Mouse (Mus musculus): Measurements from ENCODE around the gene Abcb11.

DNA sequence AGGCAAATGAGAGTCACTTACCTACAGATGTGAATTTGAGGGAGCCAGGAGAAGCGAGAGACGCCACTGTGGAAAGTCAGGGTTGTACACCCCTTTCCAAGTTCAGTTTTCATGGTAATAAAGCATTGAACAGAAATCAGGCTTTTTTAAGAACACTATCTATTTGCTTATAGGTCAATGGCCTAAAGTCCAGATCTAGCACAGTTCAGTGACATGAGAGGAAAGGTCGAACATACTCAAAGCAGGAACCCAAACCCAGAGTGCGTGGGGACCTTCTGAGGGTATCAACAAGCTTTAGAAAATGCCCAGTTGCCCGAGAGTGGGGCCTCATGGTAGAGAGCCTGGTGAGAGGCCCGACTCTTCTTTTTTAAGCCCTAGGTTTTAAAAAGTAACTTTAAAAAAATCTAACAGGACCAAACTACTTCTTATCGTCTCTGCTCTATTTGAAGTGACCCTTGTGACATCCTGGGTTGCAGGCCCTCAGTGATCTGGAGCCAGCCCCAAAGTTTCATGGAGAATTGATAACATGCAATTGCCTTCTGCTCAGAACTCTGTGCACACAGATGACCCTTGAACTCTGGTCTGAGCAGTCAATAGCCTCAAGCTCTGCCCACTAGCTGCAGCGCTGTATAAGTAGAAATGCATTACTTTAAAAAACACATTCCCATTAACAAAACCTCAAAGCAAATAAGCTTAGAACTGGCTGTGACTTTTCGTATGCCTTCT is at the start of gene Abcb11:
- TF ChIP-seq CTCF (IDR thresholded peaks at IDR 0.05; ENCODE audit: low read depth, low read length) (no peak), GATA1 (IDR thresholded peaks at IDR 0.05; ENCODE audit: borderline replicate concordance, low read length) (no peak), TAL1 (conservative IDR thresholded peaks at IDR 0.05; ENCODE audit: low read depth, low read length) (no peak), POLR2AphosphoS5 (IDR thresholded peaks at IDR 0.05; ENCODE audit: insufficient replicate concordance, low read depth, low read length) (no peak), GATA2 (IDR thresholded peaks at IDR 0.05; ENCODE audit: borderline replicate concordance, low read depth, low read length) (no peak)

Data from G1E (cell line).